ENCODE assay signal across 8 mouse cellular contexts in genomic region chr3:123448096-123448495, GRCm38 (mm10). TPM values are rescaled to one million over a fixed set of nuclear protein-coding genes. Genes with fewer than 3 reads are reported as not detected.
DNase-seq lines count a peak whose midpoint lies in the region; ATAC-seq and TF ChIP-seq lines count a peak whose summit lies in the region.

No protein-coding gene starts in this region.

- H3K36me3 ChIP-seq in hindbrain, embryonic 15.5 days, result no peaks in the 10 kb centered on the region

- peaks cover 14% of the 10 kb centered on the region for H3K4me1 ChIP-seq in hindbrain, embryonic 15.5 days (replicated peaks)

- peak; percentile 19 to 64 for DNase-seq in adrenal gland, adult (ENCODE audit: inconsistent age in 2 of 2, low spot score in 1 of 2)
- no peak for DNase-seq in adrenal gland, postnatal 25 days
- peak; percentile 50 for DNase-seq in brain, embryonic 14.5 days (ENCODE audit: low read depth)
- peak; percentile 41 to 47 for DNase-seq in lung, postnatal 4 days
- no peak for DNase-seq in right cerebral cortex, postnatal 36 days (ENCODE audit: low spot score in 2 of 2)
- no peak for DNase-seq in adipocyte (ENCODE audit: low spot score)

- 1% methylated on average over 10 of the region's 10 CpGs for WGBS in hindbrain, embryonic 15.5 days

- peak overlapping the region; percentile 68 for H3K9ac ChIP-seq in hindbrain, embryonic 15.5 days

- no peaks in the 10 kb centered on the region for H3K27me3 ChIP-seq in hindbrain, embryonic 15.5 days

- no peak for TF ChIP-seq POLR2A in brain, embryonic 14.5 days (IDR thresholded peaks at IDR 0.05; ENCODE audit: borderline replicate concordance, extremely low read depth, insufficient read depth, insufficient read length, poor library complexity, severe bottlenecking)

- peak overlapping the region; percentile 71 for H3K4me3 ChIP-seq in hindbrain, embryonic 15.5 days

- H3K9me3 ChIP-seq in hindbrain, embryonic 15.5 days, result no peaks in the 10 kb centered on the region

- no peak for ATAC-seq in hindbrain, embryonic 15.5 days (ENCODE audit: low FRiP score, low read depth)
- ATAC-seq in activated CD4-positive, CD25-positive, alpha-beta regulatory T cell, adult 4 months, result no peak

- TF ChIP-seq CTCF in brain, embryonic 14.5 days (IDR thresholded peaks at IDR 0.05; ENCODE audit: borderline replicate concordance, extremely low read depth, insufficient read depth, insufficient read length), result no peak

- no peak overlapping the region for H3K27ac ChIP-seq in hindbrain, embryonic 15.5 days (replicated peaks)

- peak overlapping the region; percentile 100 for H3K4me2 ChIP-seq in hindbrain, embryonic 15.5 days

RNA-seq across cellular contexts. Expression of gene Prss12, which starts 1.4 kb away (rescaled TPM):
- total RNA-seq in adrenal gland, postnatal 25 days (2021), result 1.3 and 1.5 TPM in 2 replicates
- polyA plus RNA-seq in brain, embryonic 14.5 days (2012; rRNA removed), result 3.7 and 8.0 TPM in 2 replicates
- 22.1 and 22.8 TPM in 2 replicates for polyA plus RNA-seq in hindbrain, embryonic 15.5 days (2015; fragmentation: Nextera tagmentation; extraction: Ambion mirVana)
- polyA plus RNA-seq in activated CD4-positive, CD25-positive, alpha-beta regulatory T cell, adult 4 months (2017; shearing (Covaris generic)), result under 1 TPM; 0.59 to 0.79 TPM

Comparison
In these comparisons a context has a peak if more than half of its experiments do, and no peak if none do; other contexts are left out.
1. DNase-seq: peak in adrenal gland, adult (2 of 2), brain, embryonic 14.5 days (single experiment) and lung, postnatal 4 days (2 of 2); none in adrenal gland, postnatal 25 days (single experiment), right cerebral cortex, postnatal 36 days (0 of 2) and adipocyte (single experiment).